Mouse (Mus musculus): Measurements from ENCODE around the gene Nabp2.

The Nabp2 gene

DNA sequence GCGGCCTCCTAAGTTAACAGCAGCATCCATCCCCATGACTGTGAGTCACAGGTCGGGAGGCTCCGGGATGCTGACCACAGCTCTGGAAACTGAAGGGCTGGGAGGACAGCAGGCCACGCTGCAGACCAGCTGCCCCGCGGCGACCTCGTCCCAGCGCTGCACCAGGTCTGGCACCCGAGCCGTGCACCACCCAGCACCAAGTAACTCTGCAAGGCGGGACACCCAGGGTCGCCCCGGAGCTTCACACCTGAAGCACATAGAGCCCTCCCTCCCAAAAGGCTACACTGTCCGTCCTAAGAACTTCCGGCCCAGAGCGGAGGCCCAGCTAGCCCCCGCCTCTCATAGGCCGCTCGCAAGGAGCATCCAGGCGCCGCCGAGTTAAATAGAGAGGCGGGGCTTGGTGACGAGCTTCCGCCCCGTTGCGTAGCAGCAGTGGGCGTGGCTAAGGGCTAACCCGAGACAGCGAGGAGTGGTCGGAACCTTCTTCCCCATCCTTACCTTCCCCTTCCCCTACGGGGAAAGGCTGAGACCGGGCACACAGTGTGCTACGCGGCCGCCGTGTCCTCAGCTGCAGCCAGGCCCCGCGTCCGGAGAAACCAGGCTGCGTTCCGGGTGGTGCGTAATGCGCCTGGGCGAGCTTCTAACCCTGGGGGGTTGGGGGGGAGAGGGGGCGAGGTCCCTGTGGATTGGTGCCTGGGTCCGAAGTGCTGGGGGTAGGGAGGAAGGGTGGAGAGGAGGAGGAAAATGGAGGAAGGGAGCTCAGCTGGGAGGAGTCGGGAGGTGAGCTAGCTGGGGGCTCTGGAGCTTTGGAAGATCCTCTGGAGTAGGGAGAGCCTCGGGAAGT, at the start of gene Nabp2, which contains the start of gene Rnf41:
Gene Nabp2, minus strand, starts transcription at position 282 of the 844 bp plus-strand sequence.
Gene Rnf41, plus strand, starts transcription at position 447 of the 844 bp plus-strand sequence.
- Histone ChIP-seq H3K4me3 (replicated peaks; ENCODE audit: low read length) (peak within 1 kb of the TSS; percentile 95), H3K4me1 (replicated peaks; ENCODE audit: low read depth, low read length) (peaks cover 61% of the 10 kb centered on the region), H3K9me3 (ENCODE audit: low read length) (no peaks in the 10 kb centered on the region), H3K36me3 (ENCODE audit: insufficient read depth, low read length) (peaks cover 53% of the 10 kb centered on the region), H3K27me3 (ENCODE audit: insufficient read depth, low read length) (no peaks in the 10 kb centered on the region)
- no peak for TF ChIP-seq POU5F1 (IDR thresholded peaks at IDR 0.05; ENCODE audit: borderline replicate concordance, low read length)
- TF ChIP-seq CTCF (conservative IDR thresholded peaks at IDR 0.05; ENCODE audit: low read length) = no peak
- no peak for TF ChIP-seq NANOG (IDR thresholded peaks at IDR 0.05; ENCODE audit: borderline replicate concordance, low read length)

DNA sequence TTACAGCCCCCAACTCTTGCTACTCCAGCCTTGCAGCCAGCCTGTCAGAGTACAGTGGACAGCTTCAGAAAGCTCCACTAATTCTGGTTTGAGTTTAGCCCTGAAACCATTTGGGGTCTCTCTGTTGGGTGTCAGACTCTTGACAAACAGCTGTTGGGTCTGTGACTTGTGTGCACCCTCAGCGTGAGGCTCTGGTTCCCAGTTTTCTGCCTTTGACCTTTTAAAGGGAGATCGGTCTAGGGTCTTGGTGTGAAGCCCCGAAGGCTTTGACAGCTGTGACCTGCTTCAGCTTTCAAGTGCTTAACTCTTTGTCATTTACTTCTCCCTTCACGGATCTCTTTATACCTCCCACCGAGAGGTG, 49.0 kb upstream of the Nabp2 start:
- Histone ChIP-seq H3K4me3 (replicated peaks; ENCODE audit: low read length) (peak overlapping the region; percentile 100), H3K4me1 (replicated peaks; ENCODE audit: low read depth, low read length) (peaks cover 22% of the 10 kb centered on the region), H3K9me3 (ENCODE audit: low read length) (no peaks in the 10 kb centered on the region), H3K36me3 (ENCODE audit: insufficient read depth, low read length) (peaks cover 34% of the 10 kb centered on the region), H3K27me3 (ENCODE audit: insufficient read depth, low read length) (peaks cover 47% of the 10 kb centered on the region)
- TF ChIP-seq NANOG (IDR thresholded peaks at IDR 0.05; ENCODE audit: borderline replicate concordance, low read length) (peak; percentile 53; the same call in 1 of the 2 replicates), POU5F1 (IDR thresholded peaks at IDR 0.05; ENCODE audit: borderline replicate concordance, low read length) (no peak)

DNA sequence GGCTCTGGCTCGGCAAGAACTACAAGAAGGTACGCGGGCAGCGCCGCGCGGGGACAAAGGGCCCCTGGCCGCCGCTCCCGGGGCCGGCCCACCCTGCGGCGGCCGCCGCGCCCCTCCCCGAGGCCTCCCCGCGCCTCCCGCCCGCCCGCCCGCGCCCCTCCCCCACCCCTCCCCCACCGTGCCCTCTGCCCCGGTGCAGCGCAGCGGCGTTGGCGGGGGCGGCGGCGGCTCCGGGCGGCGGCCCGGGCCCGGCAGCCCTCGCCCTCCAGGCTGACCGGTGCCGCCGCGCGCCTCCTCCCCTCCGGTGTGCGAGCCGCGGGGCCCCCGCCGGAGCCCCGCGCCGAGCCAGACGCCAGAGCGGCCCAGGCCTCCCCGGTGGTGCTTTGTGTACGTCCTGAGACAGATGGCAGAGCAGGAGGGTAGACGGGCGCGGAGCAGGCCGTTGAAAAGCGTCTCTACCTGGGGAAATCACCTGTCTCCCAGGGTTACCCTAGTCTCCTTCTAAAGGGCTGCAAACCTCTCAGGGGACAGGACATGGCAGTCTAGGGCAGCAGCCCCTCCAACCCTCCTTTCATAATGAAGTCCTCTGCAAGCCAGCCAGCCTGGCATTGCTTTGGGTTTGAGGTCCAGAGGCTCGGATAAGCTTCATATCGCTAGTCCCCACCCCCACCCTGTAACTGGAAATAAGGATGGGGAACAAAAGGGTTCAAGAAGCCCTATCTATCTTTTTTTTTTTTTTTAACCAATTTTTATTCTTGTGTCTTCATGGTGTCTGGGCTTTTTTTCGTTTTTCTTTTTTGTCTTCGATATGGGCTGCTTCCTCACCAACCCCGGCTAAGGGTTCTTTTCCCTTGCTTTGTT, 48.3 kb upstream of the Nabp2 start:
- peaks cover 28% of the 10 kb centered on the region for H3K36me3 ChIP-seq (ENCODE audit: insufficient read depth, low read length)
- no peaks in the 10 kb centered on the region for H3K9me3 ChIP-seq (ENCODE audit: low read length)
- H3K4me1 ChIP-seq (replicated peaks; ENCODE audit: low read depth, low read length) = peaks cover 27% of the 10 kb centered on the region
- TF ChIP-seq POU5F1 (IDR thresholded peaks at IDR 0.05; ENCODE audit: borderline replicate concordance, low read length) (no peak), NANOG (IDR thresholded peaks at IDR 0.05; ENCODE audit: borderline replicate concordance, low read length) (no peak), CTCF (conservative IDR thresholded peaks at IDR 0.05; ENCODE audit: low read length) (no peak)
- H3K27me3 ChIP-seq (ENCODE audit: insufficient read depth, low read length) = peaks cover 47% of the 10 kb centered on the region
- peak overlapping the region; percentile 100 for H3K4me3 ChIP-seq (replicated peaks; ENCODE audit: low read length)

DNA sequence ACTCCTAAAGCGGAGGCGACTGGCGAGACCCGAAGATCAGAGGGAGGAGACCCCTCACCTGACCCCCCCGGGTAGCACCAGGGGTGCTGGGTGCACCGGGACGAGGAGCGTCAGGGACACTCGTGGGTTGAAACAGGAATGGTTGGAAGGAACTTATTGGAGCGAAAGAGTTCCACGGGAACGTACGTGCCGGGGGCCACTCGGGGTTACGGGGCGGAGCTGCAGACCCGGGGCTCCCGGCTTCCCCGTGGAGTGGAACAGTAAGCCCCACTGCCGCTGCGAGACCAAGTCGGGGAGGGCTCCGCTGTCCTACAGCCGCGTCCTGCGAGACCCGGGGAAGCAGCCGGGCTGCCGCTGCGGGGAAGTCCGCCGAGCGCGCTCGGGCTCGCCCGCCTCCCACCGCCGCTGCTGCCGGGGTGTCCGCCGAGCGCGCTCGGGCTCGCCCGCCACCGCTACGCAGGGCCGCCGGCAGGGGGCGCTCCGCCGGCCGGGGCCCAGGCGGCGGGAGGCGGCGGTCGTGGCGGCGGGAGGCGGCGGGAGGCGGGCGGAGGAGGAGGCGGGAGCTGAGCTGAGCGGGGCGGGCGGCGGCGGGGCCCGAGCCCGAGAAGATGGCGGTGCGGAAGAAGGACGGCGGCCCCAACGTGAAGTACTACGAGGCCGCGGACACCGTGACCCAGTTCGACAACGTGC, 47.6 kb upstream of the Nabp2 start, which contains the start of gene Smarcc2:
Gene Smarcc2, plus strand, starts transcription at position 530 of the 690 bp plus-strand sequence.
- peaks cover 47% of the 10 kb centered on the region for H3K27me3 ChIP-seq (ENCODE audit: insufficient read depth, low read length)
- no peaks in the 10 kb centered on the region for H3K9me3 ChIP-seq (ENCODE audit: low read length)
- H3K4me1 ChIP-seq (replicated peaks; ENCODE audit: low read depth, low read length) = peaks cover 33% of the 10 kb centered on the region
- peak within 1 kb of the TSS; percentile 100 for H3K4me3 ChIP-seq (replicated peaks; ENCODE audit: low read length)
- H3K36me3 ChIP-seq (ENCODE audit: insufficient read depth, low read length) = peaks cover 20% of the 10 kb centered on the region
- no peak for TF ChIP-seq NANOG (IDR thresholded peaks at IDR 0.05; ENCODE audit: borderline replicate concordance, low read length)
- no peak for TF ChIP-seq CTCF (conservative IDR thresholded peaks at IDR 0.05; ENCODE audit: low read length)
- TF ChIP-seq POU5F1 (IDR thresholded peaks at IDR 0.05; ENCODE audit: borderline replicate concordance, low read length) = no peak

DNA sequence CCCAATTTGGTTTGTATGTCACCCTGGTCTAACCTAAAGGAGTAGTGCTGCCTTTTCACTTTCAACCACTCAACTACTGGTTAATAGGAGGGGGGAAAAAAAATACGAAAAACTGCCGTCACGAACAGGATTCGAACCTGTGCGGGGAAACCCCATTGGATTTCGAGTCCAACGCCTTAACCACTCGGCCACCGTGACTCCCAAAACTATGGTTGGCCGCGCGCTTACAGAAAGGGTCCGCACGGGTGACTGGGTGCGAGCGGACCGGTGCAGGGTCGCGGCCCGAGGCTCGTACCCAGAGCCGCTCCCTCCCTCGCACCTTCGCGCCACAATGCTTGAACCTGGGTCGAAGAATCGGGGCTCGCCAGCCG, 47.0 kb upstream of the Nabp2 start:
- Histone ChIP-seq H3K27me3 (ENCODE audit: insufficient read depth, low read length) (peaks cover 47% of the 10 kb centered on the region), H3K4me3 (replicated peaks; ENCODE audit: low read length) (peak overlapping the region; percentile 100), H3K36me3 (ENCODE audit: insufficient read depth, low read length) (peaks cover 14% of the 10 kb centered on the region), H3K9me3 (ENCODE audit: low read length) (no peaks in the 10 kb centered on the region), H3K4me1 (replicated peaks; ENCODE audit: low read depth, low read length) (peaks cover 33% of the 10 kb centered on the region)
- TF ChIP-seq NANOG (IDR thresholded peaks at IDR 0.05; ENCODE audit: borderline replicate concordance, low read length) (no peak), CTCF (conservative IDR thresholded peaks at IDR 0.05; ENCODE audit: low read length) (no peak), POU5F1 (IDR thresholded peaks at IDR 0.05; ENCODE audit: borderline replicate concordance, low read length) (no peak)

DNA sequence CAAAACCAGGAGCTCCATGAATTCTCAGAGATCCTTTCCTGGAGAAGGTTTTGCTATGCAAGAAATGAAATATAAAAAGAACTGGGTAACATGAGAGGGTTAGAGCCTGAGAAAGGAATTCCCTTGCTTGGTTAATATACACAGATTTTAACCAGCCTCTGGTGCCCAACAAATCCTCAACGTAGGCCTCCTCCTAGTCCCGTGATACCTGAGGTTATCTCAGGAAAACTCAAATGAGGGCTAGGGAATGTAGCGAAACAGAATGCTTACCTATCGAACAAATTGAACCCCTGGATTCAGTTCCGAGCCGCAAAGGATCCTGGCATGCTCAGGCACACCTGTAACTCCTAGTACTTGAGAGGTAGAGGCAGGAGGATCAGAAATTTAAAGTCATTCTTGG, 46.4 kb upstream of the Nabp2 start:
- Histone ChIP-seq H3K4me1 (replicated peaks; ENCODE audit: low read depth, low read length) (peaks cover 33% of the 10 kb centered on the region), H3K36me3 (ENCODE audit: insufficient read depth, low read length) (peaks cover 8% of the 10 kb centered on the region; the same call in 1 of the 2 replicates), H3K4me3 (replicated peaks; ENCODE audit: low read length) (no peak overlapping the region), H3K27me3 (ENCODE audit: insufficient read depth, low read length) (peaks cover 47% of the 10 kb centered on the region), H3K9me3 (ENCODE audit: low read length) (no peaks in the 10 kb centered on the region)
- TF ChIP-seq CTCF (conservative IDR thresholded peaks at IDR 0.05; ENCODE audit: low read length) = no peak
- no peak for TF ChIP-seq POU5F1 (IDR thresholded peaks at IDR 0.05; ENCODE audit: borderline replicate concordance, low read length)
- no peak for TF ChIP-seq NANOG (IDR thresholded peaks at IDR 0.05; ENCODE audit: borderline replicate concordance, low read length)

DNA sequence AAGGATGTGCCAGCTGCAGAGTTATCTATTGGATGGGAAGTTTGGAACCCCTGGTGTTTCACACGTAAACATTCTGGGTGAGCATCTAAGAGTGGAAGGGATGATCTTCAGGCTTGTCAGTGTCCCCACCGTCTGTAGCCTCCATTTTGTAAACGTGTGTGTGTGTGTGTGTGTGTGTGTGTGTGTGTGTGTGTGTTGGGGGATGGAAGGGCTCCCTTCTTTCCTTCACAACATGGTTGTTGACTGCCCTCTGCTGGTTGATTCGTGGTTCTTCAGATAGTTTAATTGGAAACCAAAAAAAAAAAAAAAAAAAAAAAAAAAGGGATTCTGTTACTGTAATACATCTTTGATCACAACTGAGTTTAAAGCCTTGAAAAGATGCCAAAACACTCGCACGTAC, 44.0 kb upstream of the Nabp2 start:
- Histone ChIP-seq H3K4me1 (replicated peaks; ENCODE audit: low read depth, low read length) (peaks cover 21% of the 10 kb centered on the region), H3K36me3 (ENCODE audit: insufficient read depth, low read length) (no peaks in the 10 kb centered on the region), H3K9me3 (ENCODE audit: low read length) (no peaks in the 10 kb centered on the region), H3K4me3 (replicated peaks; ENCODE audit: low read length) (no peak overlapping the region), H3K27me3 (ENCODE audit: insufficient read depth, low read length) (peaks cover 30% of the 10 kb centered on the region)
- no peak for TF ChIP-seq POU5F1 (IDR thresholded peaks at IDR 0.05; ENCODE audit: borderline replicate concordance, low read length)
- peak; percentile 32 for TF ChIP-seq CTCF (conservative IDR thresholded peaks at IDR 0.05; ENCODE audit: low read length)

DNA sequence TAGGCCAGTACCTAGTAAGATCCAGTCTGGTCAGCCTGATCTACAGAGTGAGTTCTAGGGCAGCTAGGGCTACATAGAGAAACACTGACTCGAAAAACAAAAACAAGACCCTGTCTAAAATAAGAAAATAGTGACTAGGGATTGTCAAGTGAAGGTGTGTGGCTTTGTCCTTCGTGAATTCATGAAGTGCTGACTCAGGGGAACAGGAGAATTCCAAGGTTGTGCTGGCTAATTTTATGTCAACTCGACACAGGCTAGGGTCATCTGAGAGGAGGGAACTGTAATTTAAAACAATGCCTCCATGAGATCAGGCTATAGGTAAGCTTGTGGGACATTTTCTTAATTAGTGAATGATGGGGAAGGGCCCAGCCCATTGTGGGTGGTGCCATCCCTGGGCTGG, 43.2 kb upstream of the Nabp2 start:
- H3K36me3 ChIP-seq (ENCODE audit: insufficient read depth, low read length) = no peaks in the 10 kb centered on the region
- TF ChIP-seq POU5F1 (IDR thresholded peaks at IDR 0.05; ENCODE audit: borderline replicate concordance, low read length) (no peak), NANOG (IDR thresholded peaks at IDR 0.05; ENCODE audit: borderline replicate concordance, low read length) (no peak), CTCF (conservative IDR thresholded peaks at IDR 0.05; ENCODE audit: low read length) (no peak)
- peaks cover 24% of the 10 kb centered on the region for H3K27me3 ChIP-seq (ENCODE audit: insufficient read depth, low read length)
- no peaks in the 10 kb centered on the region for H3K9me3 ChIP-seq (ENCODE audit: low read length)
- H3K4me1 ChIP-seq (replicated peaks; ENCODE audit: low read depth, low read length) = peaks cover 15% of the 10 kb centered on the region
- no peak overlapping the region for H3K4me3 ChIP-seq (replicated peaks; ENCODE audit: low read length)

Data from E14TG2a.4 (cell line).